Mouse (Mus musculus): ENCODE measurements at regions not wholly inside any gene's neighbourhood (a gene's known extent, or its start where the extent isn't known, plus 50 kb on each side); places are given as distances from the start of the nearest gene placed in this dataset.

GRCm38 (mm10) chr8:50708219-50708911, 1864.6 kb upstream of the Tenm3 start:
- Histone ChIP-seq H3K4me2 (no peak overlapping the region), H3K9me3 (no peaks in the 10 kb centered on the region), H3K27ac (replicated peaks) (no peak overlapping the region), H3K4me1 (replicated peaks) (0 out of 2 replicates have a peak, but pooled peaks cover 5% of the 10 kb centered on the region), H3K4me3 (no peak overlapping the region), H3K27me3 (no peaks in the 10 kb centered on the region), H3K9ac (no peak overlapping the region), H3K36me3 (no peaks in the 10 kb centered on the region)
- WGBS: 15% methylated on average over 6 of the region's 6 CpGs
- ATAC-seq (ENCODE audit: low FRiP score, low read depth): peak; percentile 54

- ATAC-seq (ENCODE audit: low FRiP score, low read depth): no peak
- H3K9ac ChIP-seq: no peak overlapping the region
- 24% methylated on average over 1 of the region's 1 CpGs for WGBS
These were observed 1860.5 kb upstream of the Tenm3 start for GRCm38 (mm10) chr8:50704276-50704675.

GRCm38 (mm10) chr8:50689033-50689432, 1845.3 kb upstream of the Tenm3 start:
- Histone ChIP-seq H3K9ac (no peak overlapping the region), H3K4me1 (replicated peaks) (no peaks in the 10 kb centered on the region), H3K36me3 (no peaks in the 10 kb centered on the region), H3K9me3 (no peaks in the 10 kb centered on the region), H3K27me3 (no peaks in the 10 kb centered on the region), H3K4me3 (no peak overlapping the region), H3K27ac (replicated peaks) (no peak overlapping the region), H3K4me2 (no peak overlapping the region)
- WGBS: 43% methylated on average over 1 of the region's 1 CpGs
- ATAC-seq (ENCODE audit: low FRiP score, low read depth): no peak

More at GRCm38 (mm10) chr8:50704276-50704675, 1860.5 kb upstream of the Tenm3 start:
- Histone ChIP-seq H3K4me2 (no peak overlapping the region), H3K27ac (replicated peaks) (no peak overlapping the region), H3K36me3 (no peaks in the 10 kb centered on the region), H3K4me3 (no peak overlapping the region), H3K27me3 (no peaks in the 10 kb centered on the region), H3K4me1 (replicated peaks) (0 out of 2 replicates have a peak, but pooled peaks cover 5% of the 10 kb centered on the region), H3K9me3 (no peaks in the 10 kb centered on the region)

- 76% methylated on average over 4 of the region's 4 CpGs for WGBS
These were observed 1821.6 kb upstream of the Tenm3 start for GRCm38 (mm10) chr8:50665357-50665756.

More at GRCm38 (mm10) chr8:50665357-50665756, 1821.6 kb upstream of the Tenm3 start:
- Histone ChIP-seq H3K36me3 (no peaks in the 10 kb centered on the region), H3K27ac (replicated peaks) (no peak overlapping the region), H3K9ac (no peak overlapping the region), H3K9me3 (no peaks in the 10 kb centered on the region), H3K4me1 (replicated peaks) (no peaks in the 10 kb centered on the region), H3K27me3 (no peaks in the 10 kb centered on the region), H3K4me2 (no peak overlapping the region), H3K4me3 (no peak overlapping the region)
- no peak for ATAC-seq (ENCODE audit: low FRiP score, low read depth)
